Mouse (Mus musculus) left cerebral cortex, postnatal 10 days (tissue): Measurements from ENCODE around the gene Cdc42se1. TPM values are rescaled to one million over a fixed set of nuclear protein-coding genes. Genes with fewer than 3 reads are reported as not detected.
A peak's percentile ranks its signal among the peaks of the same experiment; 100 is the strongest.

Experiments
- DNase-seq, 2 experiments: peaks; one replicate each; pipeline ENCODE4 v3.0.0; 2021 to 2022; ENCODE audit warnings: low spot score in 2 of 2, mixed read lengths in 1 of 2; ENCODE audit errors: extremely low spot score in 1 of 2
- intact Hi-C: fragments of 180-260 bp; cut with DNase I; formaldehyde crosslinking; loops from one replicate; pipeline ENCODE4 v1.15.1; 2025
- total RNA-seq, 2 experiments: library from RNA; stranded (reverse); gene quantifications; 2 replicates each; pipeline ENCODE4 v1.2.3; 2021

The Cdc42se1 gene
- total RNA-seq, 2 experiments from 2014 or later: 66.1 to 71.3 TPM

GRCm38 (mm10) chr3:95239971-95240370, 11.4 kb downstream of the Cdc42se1 start:
- intact Hi-C loops: no loop called here
- DNase-seq: no peak

GRCm38 (mm10) chr3:95240900-95241299, 12.4 kb downstream of the Cdc42se1 start:
- no peak for DNase-seq
- intact Hi-C loops: no loop called here

- no peak for DNase-seq
Measured at GRCm38 (mm10) chr3:95241498-95241897, 13.0 kb downstream of the Cdc42se1 start, which contains the start of gene Gm128. Gene Gm128, minus strand, starts transcription at chr3:95241598.

GRCm38 (mm10) chr3:95243086-95243485, 14.6 kb downstream of the Cdc42se1 start:
- DNase-seq: no peak
- intact Hi-C loops: no loop called here

More at GRCm38 (mm10) chr3:95241498-95241897, 13.0 kb downstream of the Cdc42se1 start, which contains the start of gene Gm128:
- intact Hi-C loops: no loop called here

GRCm38 (mm10) chr3:95246465-95247231, 18.1 kb downstream of the Cdc42se1 start:
- DNase-seq: peak; percentile 64 to 84
- intact Hi-C loops: no loop called here

- intact Hi-C loops: no loop called here
- no peak for DNase-seq
Measured at GRCm38 (mm10) chr3:95247660-95248336, 19.3 kb downstream of the Cdc42se1 start.

- DNase-seq: no peak
- intact Hi-C loops: no loop called here
Measured at GRCm38 (mm10) chr3:95250361-95250760, 21.8 kb downstream of the Cdc42se1 start.

- no peak for DNase-seq
- intact Hi-C loops: no loop called here
Measured at GRCm38 (mm10) chr3:95250783-95251424, 22.4 kb downstream of the Cdc42se1 start, which contains the start of gene Bnipl. Gene Bnipl, minus strand, starts transcription at chr3:95251193.

- intact Hi-C loops: no loop called here
- no peak for DNase-seq
Measured at GRCm38 (mm10) chr3:95256931-95257330, 28.4 kb downstream of the Cdc42se1 start.

- intact Hi-C loops: no loop called here
- DNase-seq: no peak
Measured at GRCm38 (mm10) chr3:95261975-95262374, 33.4 kb downstream of the Cdc42se1 start.

- intact Hi-C loops: no loop called here
- DNase-seq: peak in 1 of 2 experiments; percentile 86
Measured at GRCm38 (mm10) chr3:95263089-95263739, 34.7 kb downstream of the Cdc42se1 start.

- no peak for DNase-seq
- intact Hi-C loops: loop anchor here (5.0 kb wide), 2 partner anchors 37 to 122 kb away; partner anchors contain the start of genes Cdc42se1 and Tnfaip8l2
Measured at GRCm38 (mm10) chr3:95264724-95265123, 36.2 kb downstream of the Cdc42se1 start.

GRCm38 (mm10) chr3:95266052-95266451, 37.5 kb downstream of the Cdc42se1 start:
- DNase-seq: no peak
- intact Hi-C loops: loop anchor here (5.0 kb wide), 2 partner anchors 39 to 124 kb away; partner anchors contain the start of genes Cdc42se1 and Tnfaip8l2

GRCm38 (mm10) chr3:95267855-95268254, 39.3 kb downstream of the Cdc42se1 start:
- DNase-seq: no peak
- intact Hi-C loops: loop anchor here (5.0 kb wide), 2 partner anchors 41 to 126 kb away; partner anchors contain the start of genes Cdc42se1 and Tnfaip8l2

GRCm38 (mm10) chr3:95269789-95270188, 41.3 kb downstream of the Cdc42se1 start:
- DNase-seq: no peak
- intact Hi-C loops: loop anchor here (5.0 kb wide), 2 partner anchors 42 to 127 kb away; partner anchors contain the start of genes Cdc42se1 and Tnfaip8l2

GRCm38 (mm10) chr3:95270766-95271364, 42.3 kb downstream of the Cdc42se1 start:
- no peak for DNase-seq
- intact Hi-C loops: no loop called here

- intact Hi-C loops: no loop called here
Measured at GRCm38 (mm10) chr3:95273471-95273870, 44.9 kb downstream of the Cdc42se1 start.

GRCm38 (mm10) chr3:95274453-95274852, 45.9 kb downstream of the Cdc42se1 start:
- intact Hi-C loops: no loop called here
- DNase-seq: no peak

More at GRCm38 (mm10) chr3:95273471-95273870, 44.9 kb downstream of the Cdc42se1 start:
- peak in 1 of 2 experiments; percentile 29 for DNase-seq
